Mouse (Mus musculus): ENCODE measurements around the gene Amhr2.

Amhr2 gene

GRCm38 (mm10) chr15:102470605-102471294, 25.6 kb downstream of the Amhr2 start:
- DNase-seq (ENCODE audit: low read depth), result no peak

GRCm38 (mm10) chr15:102471295-102471645, 26.1 kb downstream of the Amhr2 start:
- DNase-seq (ENCODE audit: low read depth), result no peak

GRCm38 (mm10) chr15:102471727-102472126, 26.6 kb downstream of the Amhr2 start:
- no peak for DNase-seq (ENCODE audit: low read depth)

- DNase-seq (ENCODE audit: low read depth), result no peak
Observed at GRCm38 (mm10) chr15:102473246-102473645, 28.1 kb downstream of the Amhr2 start.

GRCm38 (mm10) chr15:102474520-102474919, 29.4 kb downstream of the Amhr2 start:
- no peak for DNase-seq (ENCODE audit: low read depth)

- DNase-seq (ENCODE audit: low read depth), result no peak
Observed at GRCm38 (mm10) chr15:102483136-102483535, 38.0 kb downstream of the Amhr2 start.

- no peak for DNase-seq (ENCODE audit: low read depth)
Observed at GRCm38 (mm10) chr15:102485853-102486252, 40.7 kb downstream of the Amhr2 start.

GRCm38 (mm10) chr15:102487664-102488063, 42.5 kb downstream of the Amhr2 start:
- DNase-seq (ENCODE audit: low read depth), result no peak

- no peak for DNase-seq (ENCODE audit: low read depth)
Observed at GRCm38 (mm10) chr15:102498322-102498721, 53.2 kb downstream of the Amhr2 start.

- DNase-seq (ENCODE audit: low read depth), result no peak
Observed at GRCm38 (mm10) chr15:102499370-102499769, 54.2 kb downstream of the Amhr2 start.

- no peak for DNase-seq (ENCODE audit: low read depth)
Observed at GRCm38 (mm10) chr15:102499851-102500250, 54.7 kb downstream of the Amhr2 start.

GRCm38 (mm10) chr15:102500479-102500878, 55.3 kb downstream of the Amhr2 start:
- DNase-seq (ENCODE audit: low read depth), result no peak

GRCm38 (mm10) chr15:102501084-102501814, 56.1 kb downstream of the Amhr2 start:
- no peak for DNase-seq (ENCODE audit: low read depth)

GRCm38 (mm10) chr15:102502254-102502840, 57.2 kb downstream of the Amhr2 start:
- DNase-seq (ENCODE audit: low read depth), result no peak

- DNase-seq (ENCODE audit: low read depth), result no peak
Observed at GRCm38 (mm10) chr15:102503447-102503846, 58.3 kb downstream of the Amhr2 start, which contains the start of gene Gm10337. Gene Gm10337 (plus strand): TSS chr15:102503722.

Data from c-Kit-positive CD71-negative TER-119-negative erythroid progenitor cells, embryonic 14.5 days (primary cell).